Comparison of ENCODE assay signal across 15 mouse cellular contexts in genomic region chr10:109129552-109130110, GRCm38 (mm10).
DNase-seq lines count a peak whose midpoint lies in the region; ATAC-seq lines count a peak whose summit lies in the region.
"Had no signal": no experiment of that assay in that cellular context is flagged by ENCODE, and none has a peak within 500 bp of the region (broad histone marks: within the 10 kb centered on the region; RNA-seq: fewer than 3 reads in every experiment).

No protein-coding gene starts in this region.

- no peaks in the 10 kb centered on the region for H3K27me3 ChIP-seq in forebrain, embryonic 11.5 days (ENCODE audit: control insufficient read depth, insufficient read depth, low read length)
- H3K27me3 ChIP-seq in forebrain, embryonic 12.5 days = no peaks in the 10 kb centered on the region
- no peaks in the 10 kb centered on the region for H3K27me3 ChIP-seq in midbrain, embryonic 13.5 days
- no peaks in the 10 kb centered on the region for H3K27me3 ChIP-seq in midbrain, embryonic 14.5 days (ENCODE audit: control insufficient read depth, insufficient read depth, low read length)
- no peaks in the 10 kb centered on the region for H3K27me3 ChIP-seq in limb, embryonic 13.5 days

- no peaks in the 10 kb centered on the region for H3K9me3 ChIP-seq in forebrain, embryonic 11.5 days (ENCODE audit: control insufficient read depth, low read length)
- no peaks in the 10 kb centered on the region for H3K9me3 ChIP-seq in forebrain, embryonic 12.5 days
- H3K9me3 ChIP-seq in midbrain, embryonic 13.5 days = no peaks in the 10 kb centered on the region
- no peaks in the 10 kb centered on the region for H3K9me3 ChIP-seq in midbrain, embryonic 14.5 days (ENCODE audit: control insufficient read depth, low read length)
- H3K9me3 ChIP-seq in limb, embryonic 13.5 days = no peaks in the 10 kb centered on the region

- ATAC-seq in forebrain, embryonic 11.5 days (replicated peaks; ENCODE audit: low FRiP score) = 0 out of 2 replicates have a peak, but pooled peaks have one; percentile 1
- ATAC-seq in forebrain, embryonic 12.5 days (ENCODE audit: low FRiP score) = no peak
- ATAC-seq in midbrain, embryonic 13.5 days = peak; percentile 37; the same call in 1 of the 2 replicates
- no peak for ATAC-seq in midbrain, embryonic 14.5 days (ENCODE audit: low FRiP score, low TSS enrichment)
- ATAC-seq in limb, embryonic 13.5 days (ENCODE audit: low FRiP score, low read depth) = 0 out of 2 replicates have a peak, but pooled peaks have one; percentile 19
- ATAC-seq: forebrain, postnatal 0 days had no signal

- no peak overlapping the region for H3K27ac ChIP-seq in forebrain, embryonic 11.5 days (ENCODE audit: low read depth, low read length)
- H3K27ac ChIP-seq in forebrain, embryonic 12.5 days = no peak overlapping the region
- H3K27ac ChIP-seq in midbrain, embryonic 13.5 days = no peak overlapping the region
- no peak overlapping the region for H3K27ac ChIP-seq in midbrain, embryonic 14.5 days (replicated peaks; ENCODE audit: low read depth, low read length)
- no peak overlapping the region for H3K27ac ChIP-seq in limb, embryonic 13.5 days

- no peak overlapping the region for H3K4me2 ChIP-seq in forebrain, embryonic 11.5 days (ENCODE audit: low read depth, low read length, severe bottlenecking)
- H3K4me2 ChIP-seq in forebrain, embryonic 12.5 days = no peak overlapping the region
- no peak overlapping the region for H3K4me2 ChIP-seq in midbrain, embryonic 13.5 days (replicated peaks)
- no peak overlapping the region for H3K4me2 ChIP-seq in midbrain, embryonic 14.5 days (ENCODE audit: low read length)
- H3K4me2 ChIP-seq in limb, embryonic 13.5 days (replicated peaks) = no peak overlapping the region

- H3K9ac ChIP-seq in forebrain, embryonic 11.5 days (ENCODE audit: low read length) = no peak overlapping the region
- no peak overlapping the region for H3K9ac ChIP-seq in forebrain, embryonic 12.5 days
- H3K9ac ChIP-seq in midbrain, embryonic 13.5 days (replicated peaks) = no peak overlapping the region
- H3K9ac ChIP-seq in midbrain, embryonic 14.5 days (replicated peaks; ENCODE audit: low read length) = no peak overlapping the region
- no peak overlapping the region for H3K9ac ChIP-seq in limb, embryonic 13.5 days
- H3K9ac ChIP-seq: forebrain, postnatal 0 days had no signal

- H3K4me3 ChIP-seq in forebrain, embryonic 11.5 days (ENCODE audit: low read depth, low read length) = no peak overlapping the region
- H3K4me3 ChIP-seq in forebrain, embryonic 12.5 days (replicated peaks) = no peak overlapping the region
- H3K4me3 ChIP-seq in midbrain, embryonic 13.5 days (replicated peaks) = no peak overlapping the region
- no peak overlapping the region for H3K4me3 ChIP-seq in midbrain, embryonic 14.5 days (replicated peaks; ENCODE audit: low read depth, low read length)
- no peak overlapping the region for H3K4me3 ChIP-seq in limb, embryonic 13.5 days

- H3K4me1 ChIP-seq in forebrain, embryonic 11.5 days (replicated peaks; ENCODE audit: control insufficient read depth, insufficient read depth, low read length) = no peaks in the 10 kb centered on the region
- no peaks in the 10 kb centered on the region for H3K4me1 ChIP-seq in forebrain, embryonic 12.5 days
- no peaks in the 10 kb centered on the region for H3K4me1 ChIP-seq in midbrain, embryonic 13.5 days (replicated peaks)
- H3K4me1 ChIP-seq in midbrain, embryonic 14.5 days (ENCODE audit: control insufficient read depth, insufficient read depth, low read length) = no peaks in the 10 kb centered on the region
- H3K4me1 ChIP-seq in limb, embryonic 13.5 days = no peaks in the 10 kb centered on the region

- H3K36me3 ChIP-seq in forebrain, embryonic 11.5 days (ENCODE audit: control insufficient read depth, insufficient read depth, low read length) = no peaks in the 10 kb centered on the region
- no peaks in the 10 kb centered on the region for H3K36me3 ChIP-seq in forebrain, embryonic 12.5 days (replicated peaks)
- no peaks in the 10 kb centered on the region for H3K36me3 ChIP-seq in midbrain, embryonic 13.5 days
- H3K36me3 ChIP-seq in midbrain, embryonic 14.5 days (ENCODE audit: control insufficient read depth, insufficient read depth, low read length) = no peaks in the 10 kb centered on the region
- H3K36me3 ChIP-seq in limb, embryonic 13.5 days = no peaks in the 10 kb centered on the region

- WGBS in forebrain, embryonic 11.5 days = 87% methylated on average over 1 of the region's 1 CpGs
- WGBS in forebrain, embryonic 12.5 days = 94% methylated on average over 1 of the region's 1 CpGs
- 80% methylated on average over 1 of the region's 1 CpGs for WGBS in midbrain, embryonic 13.5 days
- WGBS in midbrain, embryonic 14.5 days = 92% methylated on average over 1 of the region's 1 CpGs
- WGBS in limb, embryonic 13.5 days = 77% methylated on average over 1 of the region's 1 CpGs

- DNase-seq in forebrain, embryonic 11.5 days (ENCODE audit: low spot score) = no peak
- no peak for DNase-seq in midbrain, embryonic 14.5 days
- DNase-seq in cerebellum, adult 9-10 months = peak; percentile 97
- DNase-seq in spleen, postnatal 4 days (ENCODE audit: low spot score in 2 of 2) = no peak
- no peak for DNase-seq in thymus, postnatal 10 days (ENCODE audit: low spot score in 2 of 2)
- DNase-seq: forebrain, postnatal 0 days; gastrocnemius, postnatal 10 days; heart, postnatal 14 days; kidney, adult 11 months; kidney, postnatal 14 days; lung, postnatal 4 days; right cerebral cortex, postnatal 4 days had no signal

Comparison
In these comparisons a context has a peak if more than half of its experiments do, and no peak if none do; other contexts are left out.
1. ATAC-seq: peak in forebrain, embryonic 11.5 days (single experiment), midbrain, embryonic 13.5 days (single experiment) and limb, embryonic 13.5 days (single experiment); none in forebrain, embryonic 12.5 days (single experiment) and midbrain, embryonic 14.5 days (single experiment).